Comparison of ENCODE assay signal across 21 mouse cellular contexts in the genomic region with DNA sequence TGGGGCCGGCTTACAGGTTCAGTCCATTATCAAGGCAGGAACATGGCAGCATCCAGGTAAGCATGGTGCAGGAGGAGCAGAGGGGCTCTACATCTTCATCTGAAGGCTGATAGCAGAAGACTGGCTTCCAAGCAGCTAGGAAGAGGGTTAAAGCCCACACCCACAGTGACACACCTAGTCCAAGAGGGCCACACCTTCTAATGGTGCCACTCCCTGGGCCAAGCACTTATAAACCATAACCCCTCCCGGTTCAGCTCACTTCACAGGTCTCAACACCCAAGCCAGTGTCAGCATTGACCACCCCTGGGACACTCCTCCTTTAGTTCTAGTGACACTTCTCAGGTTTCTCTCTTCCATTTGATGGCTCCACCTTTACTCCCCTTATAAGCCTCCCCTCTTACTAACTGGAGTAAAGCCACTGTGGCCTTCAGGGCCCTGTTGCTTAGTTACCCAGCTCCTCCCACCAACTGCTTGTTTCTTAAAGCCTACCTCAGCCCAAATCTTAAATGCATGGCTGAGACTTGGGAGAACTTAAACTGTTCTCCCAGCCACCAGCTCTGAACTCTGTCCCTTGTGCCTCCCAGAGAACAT. TPM values are rescaled to one million over a fixed set of nuclear protein-coding genes. Genes with fewer than 3 reads are reported as not detected.
DNase-seq lines count a peak whose midpoint lies in the region; ATAC-seq lines count a peak whose summit lies in the region.
"Had no signal": no experiment of that assay in that cellular context is flagged by ENCODE, and none has a peak within 500 bp of the region (broad histone marks: within the 10 kb centered on the region; RNA-seq: fewer than 3 reads in every experiment).

No protein-coding gene starts in this region.

- ATAC-seq in liver, embryonic 16.5 days (ENCODE audit: low read depth) = peak; percentile 81
- ATAC-seq: activated CD4-positive, CD25-positive, alpha-beta regulatory T cell, adult 4 months; forebrain, embryonic 15.5 days had no signal

- H3K27ac ChIP-seq in liver, embryonic 16.5 days (ENCODE audit: low read length) = peak overlapping the region; percentile 10; the same call in 1 of the 2 replicates
- H3K27ac ChIP-seq: embryonic facial prominence, embryonic 10.5 days; forebrain, embryonic 15.5 days; hindbrain, embryonic 12.5 days; layer of hippocampus, adult 2 months had no signal

- peaks cover 29% of the 10 kb centered on the region for H3K4me1 ChIP-seq in liver, embryonic 16.5 days (ENCODE audit: control insufficient read depth, low read depth, low read length)
- H3K4me1 ChIP-seq: embryonic facial prominence, embryonic 10.5 days; hindbrain, embryonic 12.5 days had no signal

- H3K27me3 ChIP-seq in liver, embryonic 16.5 days (ENCODE audit: control insufficient read depth, insufficient read depth, low read depth, low read length) = no peaks in the 10 kb centered on the region
- H3K27me3 ChIP-seq: forebrain, embryonic 15.5 days; hindbrain, embryonic 12.5 days; megakaryocyte, embryonic 14.5 days had no signal

- H3K9ac ChIP-seq in liver, embryonic 16.5 days (ENCODE audit: low read depth, low read length) = no peak overlapping the region
- H3K9ac ChIP-seq: forebrain, embryonic 15.5 days; hindbrain, embryonic 12.5 days had no signal

- DNase-seq in ES-CJ7 (ENCODE audit: low read depth, low spot score) = peak; percentile 53
- DNase-seq in ZHBTc4 (ENCODE audit: low read depth, low spot score) = peak; percentile 60
- DNase-seq in large intestine, adult 2 months (ENCODE audit: low read depth, low spot score) = peak; percentile 51
- DNase-seq in T-cell, adult 2 months (ENCODE audit: low spot score) = no peak
- DNase-seq in embryo, embryonic 10.5 days (ENCODE audit: low spot score) = no peak
- DNase-seq in adipocyte (ENCODE audit: low spot score) = no peak
- no peak for DNase-seq in layer of hippocampus, postnatal 14 days (ENCODE audit: low spot score in 2 of 2)
- DNase-seq: adrenal gland, postnatal 25 days; cerebellum, adult 2 months; cerebellum, postnatal 36 days; gastrocnemius, postnatal 36 days; heart, postnatal 10 days; thymus, postnatal 4 days had no signal

- peak overlapping the region; percentile 30; the same call in 1 of the 2 replicates for H3K4me2 ChIP-seq in liver, embryonic 16.5 days (ENCODE audit: low read depth, low read length)
- H3K4me2 ChIP-seq: forebrain, embryonic 15.5 days; heart, embryonic 11.5 days; hindbrain, embryonic 12.5 days had no signal

- no peaks in the 10 kb centered on the region for H3K9me3 ChIP-seq in liver, embryonic 16.5 days (replicated peaks; ENCODE audit: control insufficient read depth, low read length)
- H3K9me3 ChIP-seq: embryonic facial prominence, embryonic 10.5 days; forebrain, embryonic 15.5 days; hindbrain, embryonic 12.5 days; megakaryocyte, embryonic 14.5 days had no signal

- WGBS in large intestine, adult 2 months = 66% methylated on average over 2 of the region's 2 CpGs
- 48% methylated on average over 2 of the region's 2 CpGs for WGBS in liver, embryonic 16.5 days (ENCODE audit: insufficient replicate concordance)

- no peak overlapping the region for H3K4me3 ChIP-seq in liver, embryonic 16.5 days (ENCODE audit: low read depth, low read length)
- H3K4me3 ChIP-seq: embryonic facial prominence, embryonic 10.5 days; forebrain, embryonic 15.5 days; hindbrain, embryonic 12.5 days; layer of hippocampus, adult 2 months; megakaryocyte, embryonic 14.5 days had no signal

- H3K36me3 ChIP-seq in liver, embryonic 16.5 days (ENCODE audit: control insufficient read depth, insufficient read depth) = peaks cover 34% of the 10 kb centered on the region

RNA-seq across cellular contexts. Expression of a gene that starts 6.7 kb away (rescaled TPM):
- polyA plus RNA-seq in large intestine, adult 2 months (2012; rRNA removed) = 8.3 and 14.5 TPM in 2 replicates
- polyA plus RNA-seq in liver, embryonic 16.5 days (2015; fragmentation: Nextera tagmentation; extraction: Ambion mirVana) = 2.5 and 3.3 TPM in 2 replicates
- total RNA-seq in layer of hippocampus, postnatal 14 days (2021) = 10 to 100 TPM; 11.1 to 13.0 TPM

RNA-seq across cellular contexts. Expression of a gene that starts 6.7 kb away (rescaled TPM):
- polyA plus RNA-seq in large intestine, adult 2 months (2012; rRNA removed) = 0.38 and 0.50 TPM in 2 replicates
- polyA plus RNA-seq in liver, embryonic 16.5 days (2015; fragmentation: Nextera tagmentation; extraction: Ambion mirVana) = 541 and 638 TPM in 2 replicates
- total RNA-seq in layer of hippocampus, postnatal 14 days (2021) = under 1 TPM in 1 of 2 experiments, not detected in 1; 0.25 TPM

RNA-seq across cellular contexts. Expression of a gene that starts 6.7 kb away (rescaled TPM):
- 112 and 132 TPM in 2 replicates for polyA plus RNA-seq in large intestine, adult 2 months (2012; rRNA removed)
- polyA plus RNA-seq in liver, embryonic 16.5 days (2015; fragmentation: Nextera tagmentation; extraction: Ambion mirVana) = 42.1 and 42.5 TPM in 2 replicates
- 10 to 100 TPM; 65.8 to 68.0 TPM for total RNA-seq in layer of hippocampus, postnatal 14 days (2021)

Comparison
In these comparisons a context has a peak if more than half of its experiments do, and no peak if none do; other contexts are left out.
1. DNase-seq: peak in ES-CJ7 (single experiment), ZHBTc4 (single experiment) and large intestine, adult 2 months (single experiment); none in T-cell, adult 2 months (single experiment), embryo, embryonic 10.5 days (single experiment), adipocyte (single experiment) and layer of hippocampus, postnatal 14 days (0 of 2).
2. RNA of a gene that starts 6.7 kb away (polyA plus RNA-seq): 541 to 638 TPM in liver, embryonic 16.5 days; 0.38 to 0.50 TPM in large intestine, adult 2 months; every median in the first group is over 100 times any median in the second.